Mouse (Mus musculus) G1E (cell line): ENCODE data around the gene Ern1. TPM values are rescaled to one million over a fixed set of nuclear protein-coding genes. Genes with fewer than 3 reads are reported as not detected.
A peak's percentile ranks its signal among the peaks of the same experiment; 100 is the strongest.

Experiments used
- ATAC-seq: 2 replicates; pipeline ENCODE4 v1.8.0; 2016; ENCODE audit warnings: mild to moderate bottlenecking; ENCODE audit not compliant: insufficient number of reproducible peaks, poor library complexity, low FRiP score, severe bottlenecking; ENCODE audit errors: extremely low read depth
- DNase-seq: peaks from one replicate; pipeline ENCODE4 v3.0.0; 2012; ENCODE audit warnings: low spot score
- H3K27me3 ChIP-seq: 2 replicates; pipeline ENCODE4 v1.6.1; 2012; ENCODE audit warnings: mild to moderate bottlenecking, low read length, inconsistent platforms; ENCODE audit not compliant: insufficient read depth
- H3K36me3 ChIP-seq: replicated peaks from 2 replicates; pipeline ENCODE3; 2012; ENCODE audit warnings: mild to moderate bottlenecking, inconsistent platforms
- H3K4me1 ChIP-seq: 2 replicates; pipeline ENCODE4 v1.6.1; 2012; ENCODE audit warnings: low read depth, low read length, inconsistent platforms, mixed read lengths; ENCODE audit not compliant: insufficient read depth
- H3K4me3 ChIP-seq: 2 replicates; pipeline ENCODE4 v1.5.1; 2012; ENCODE audit warnings: low read depth, mild to moderate bottlenecking, inconsistent platforms, low read length, moderate library complexity, mixed read lengths
- H3K9me3 ChIP-seq: replicated peaks from 2 replicates; pipeline ENCODE4 v1.6.1; 2012; ENCODE audit warnings: inconsistent platforms
- CTCF ChIP-seq: IDR thresholded peaks from 2 replicates; pipeline ENCODE4 v1.5.1; 2012; ENCODE audit warnings: low read depth, low read length, inconsistent platforms, mixed read lengths
- GATA1 ChIP-seq: IDR thresholded peaks from 2 replicates; pipeline ENCODE4 v1.6.1; 2012; ENCODE audit warnings: borderline replicate concordance, low read length, inconsistent platforms, mixed read lengths
- GATA2 ChIP-seq: IDR thresholded peaks from 2 replicates; pipeline ENCODE4 v1.6.1; 2012; ENCODE audit warnings: low read depth, low read length, inconsistent platforms, borderline replicate concordance
- POLR2AphosphoS5 ChIP-seq: IDR thresholded peaks from 2 replicates; pipeline ENCODE4 v1.6.1; 2012; ENCODE audit warnings: low read depth, low read length, inconsistent platforms; ENCODE audit not compliant: insufficient replicate concordance
- TAL1 ChIP-seq: conservative IDR thresholded peaks from 2 replicates; pipeline ENCODE4 v1.6.1; 2012; ENCODE audit warnings: low read depth, low read length, inconsistent platforms, mixed read lengths
- polyA plus RNA-seq: library from polyadenylated mRNA; stranded (reverse); fragments of >175 nt; gene quantifications from 2 replicates; pipeline ENCODE4 v1.2.3, GENCODE M21; 2012
- total RNA-seq, 2 experiments: library from RNA; stranded (forward) in 1 of 2; stranded (reverse) in 1 of 2; fragments of 200-1000 nt in 1 of 2; fragments of >200 nt in 1 of 2; fragmentation: Nextera tagmentation in 1 of 2; gene quantifications; 2 replicates each; pipeline ENCODE4 v1.2.3; 2014 to 2017

Gene Ern1
- total and polyA plus RNA-seq, 3 experiments: 11.0 to 44.5 (median 11.5) TPM

DNA sequence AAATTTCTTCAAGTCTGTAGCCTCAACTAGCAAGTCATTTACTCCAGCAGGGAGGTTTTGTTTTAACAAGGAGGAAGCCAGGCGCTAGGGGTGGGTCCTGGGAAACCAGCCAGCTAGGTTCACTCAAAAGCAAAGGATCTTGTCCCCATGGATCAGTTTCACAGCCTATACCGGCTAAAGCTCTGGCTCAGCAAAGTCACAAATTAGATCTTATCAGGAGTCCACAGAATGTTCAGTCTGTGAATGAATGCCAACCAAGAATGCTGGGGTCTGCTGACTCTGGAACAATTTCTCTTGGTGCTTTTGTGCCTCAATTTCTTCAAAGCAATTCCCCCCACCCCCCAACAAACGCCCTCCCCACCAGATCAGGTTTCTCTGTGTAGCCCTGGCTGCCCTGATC is 98.0 kb downstream of the Ern1 start:
- no peak overlapping the region for H3K4me3 ChIP-seq
- no peak for TF ChIP-seq CTCF
- TF ChIP-seq POLR2AphosphoS5: no peak
- TF ChIP-seq GATA2: no peak
- TF ChIP-seq TAL1: no peak
- TF ChIP-seq GATA1: no peak
- H3K9me3 ChIP-seq: no peaks in the 10 kb centered on the region
- H3K36me3 ChIP-seq: peaks cover 16% of the 10 kb centered on the region
- peaks cover 23% of the 10 kb centered on the region for H3K4me1 ChIP-seq
- H3K27me3 ChIP-seq: no peaks in the 10 kb centered on the region
- ATAC-seq: no peak
- no peak for DNase-seq

DNA sequence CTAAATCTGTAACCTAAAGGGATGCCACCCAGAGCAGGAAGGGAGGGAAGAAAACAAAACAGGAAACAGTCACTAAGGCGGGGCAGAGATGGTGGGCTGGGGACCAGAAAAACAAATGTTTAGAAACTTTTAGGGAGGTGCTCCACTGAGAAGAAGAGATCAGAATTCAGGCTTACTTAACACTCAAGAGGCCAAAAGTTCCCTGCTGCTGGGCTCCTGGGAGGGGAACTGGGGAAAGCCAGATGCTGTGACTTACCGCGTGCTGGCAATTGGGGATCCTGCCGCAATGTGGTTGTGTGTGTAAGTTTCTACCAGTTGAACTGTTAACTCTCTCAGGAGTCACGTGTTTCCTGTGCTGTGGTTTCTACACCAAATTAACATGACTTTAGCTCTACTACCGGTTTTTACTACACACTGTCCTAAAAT is 99.8 kb downstream of the Ern1 start, which contains the start of gene Icam2:
Icam2 (minus strand) TSS at position 285 of the 426 bp plus-strand sequence.
- no peak within 1 kb of the TSS for H3K4me3 ChIP-seq
- no peak for DNase-seq

DNA sequence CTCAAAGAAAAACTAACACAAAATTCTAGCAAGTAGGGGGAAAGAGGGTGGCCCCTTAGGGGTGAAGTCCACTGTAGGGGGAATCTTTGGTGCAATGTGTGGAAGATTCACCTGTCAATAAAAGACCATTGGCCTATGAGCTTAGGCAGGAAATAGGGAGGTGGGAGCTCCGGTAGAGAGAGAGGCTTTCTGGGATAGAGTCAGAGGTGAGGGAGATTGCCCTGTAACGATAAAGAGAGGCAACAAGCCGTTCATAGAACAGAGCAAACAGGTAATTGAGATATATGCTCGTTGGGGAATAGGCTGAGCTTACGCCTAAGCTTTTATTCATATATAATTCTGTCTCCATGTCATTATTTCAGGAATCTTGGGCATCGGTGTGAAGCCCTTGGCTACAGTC is 100.6 kb downstream of the Ern1 start:
- Histone ChIP-seq H3K9me3 (no peaks in the 10 kb centered on the region), H3K4me3 (no peak overlapping the region), H3K36me3 (no peaks in the 10 kb centered on the region), H3K4me1 (peaks cover 21% of the 10 kb centered on the region), H3K27me3 (peaks cover 14% of the 10 kb centered on the region)
- no peak for TF ChIP-seq POLR2AphosphoS5
- no peak for TF ChIP-seq GATA1
- TF ChIP-seq TAL1: no peak
- no peak for TF ChIP-seq GATA2
- TF ChIP-seq CTCF: no peak
- DNase-seq (no peak), ATAC-seq (no peak)

More for the DNA sequence above, 99.8 kb downstream of the Ern1 start, which contains the start of gene Icam2:
- Histone ChIP-seq H3K9me3 (no peaks in the 10 kb centered on the region), H3K36me3 (no peaks in the 10 kb centered on the region), H3K4me1 (peaks cover 17% of the 10 kb centered on the region), H3K27me3 (peaks cover 6% of the 10 kb centered on the region)
- no peak for ATAC-seq
- TF ChIP-seq GATA2 (no peak), TAL1 (no peak), POLR2AphosphoS5 (no peak), GATA1 (no peak), CTCF (no peak)

DNA sequence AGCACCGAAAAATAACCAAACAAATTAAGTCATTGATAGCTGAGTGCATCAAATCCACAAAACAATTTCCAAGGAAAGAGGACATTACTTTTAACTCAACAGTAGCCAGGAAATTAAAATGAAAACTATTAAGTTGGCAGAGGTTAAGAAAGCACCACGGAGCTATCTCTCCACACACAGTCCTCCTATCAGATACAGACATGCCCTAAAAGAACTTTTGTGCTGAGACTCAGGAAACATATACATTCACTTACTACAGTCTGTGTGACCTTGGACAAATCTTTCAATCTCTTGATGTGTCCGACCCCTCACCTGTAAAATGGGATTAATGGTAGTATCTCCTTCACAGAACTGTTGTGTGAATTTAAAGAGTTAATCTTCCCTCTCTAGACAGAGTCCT is 101.2 kb downstream of the Ern1 start:
- no peak overlapping the region for H3K4me3 ChIP-seq
- peaks cover 20% of the 10 kb centered on the region for H3K27me3 ChIP-seq
- ATAC-seq: no peak
- DNase-seq: no peak
- H3K4me1 ChIP-seq: peaks cover 23% of the 10 kb centered on the region
- H3K9me3 ChIP-seq: no peaks in the 10 kb centered on the region
- TF ChIP-seq CTCF (no peak), POLR2AphosphoS5 (no peak), GATA2 (no peak), TAL1 (no peak), GATA1 (no peak)
- no peaks in the 10 kb centered on the region for H3K36me3 ChIP-seq

DNA sequence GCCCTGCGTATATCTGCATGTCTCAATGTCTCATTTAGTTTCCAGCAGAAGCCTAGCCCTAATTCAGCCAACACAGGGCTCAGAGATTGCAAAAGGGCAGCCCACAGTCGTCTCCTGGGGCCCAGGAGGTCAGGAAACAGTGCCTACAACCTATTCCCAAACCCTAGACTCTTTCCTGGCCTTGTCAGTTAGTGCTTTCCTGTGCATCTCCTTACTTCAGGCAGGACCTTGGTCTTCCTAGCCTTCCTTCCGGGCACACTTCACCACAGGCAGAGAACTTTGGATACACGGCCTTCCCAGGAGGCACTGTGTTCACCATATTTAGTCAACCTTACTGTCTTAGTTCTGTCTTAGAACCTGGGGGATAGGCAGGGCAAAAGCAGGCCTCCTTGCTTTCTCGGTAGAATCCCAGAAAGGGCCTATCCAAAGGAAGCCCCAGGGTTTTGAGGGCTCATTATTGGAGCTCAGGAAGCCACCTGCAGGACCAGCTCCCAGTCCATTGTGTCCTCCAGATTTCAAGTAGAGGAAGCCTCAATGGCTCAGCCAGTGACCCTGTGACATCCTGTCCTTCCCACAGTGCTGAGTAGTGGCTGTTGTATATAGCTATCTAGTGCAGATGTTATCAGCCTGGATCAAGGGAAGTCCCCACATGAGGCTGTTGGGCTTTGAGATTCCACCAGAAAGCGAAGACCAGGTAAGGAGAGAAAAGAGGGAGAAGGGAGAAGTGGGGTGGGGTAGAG is 104.4 kb downstream of the Ern1 start:
- Histone ChIP-seq H3K9me3 (no peaks in the 10 kb centered on the region), H3K36me3 (no peaks in the 10 kb centered on the region), H3K4me3 (no peak overlapping the region), H3K4me1 (peaks cover 19% of the 10 kb centered on the region), H3K27me3 (peaks cover 48% of the 10 kb centered on the region)
- DNase-seq: no peak
- no peak for ATAC-seq
- TF ChIP-seq GATA1 (no peak), TAL1 (no peak), CTCF (no peak), GATA2 (no peak), POLR2AphosphoS5 (no peak)

DNA sequence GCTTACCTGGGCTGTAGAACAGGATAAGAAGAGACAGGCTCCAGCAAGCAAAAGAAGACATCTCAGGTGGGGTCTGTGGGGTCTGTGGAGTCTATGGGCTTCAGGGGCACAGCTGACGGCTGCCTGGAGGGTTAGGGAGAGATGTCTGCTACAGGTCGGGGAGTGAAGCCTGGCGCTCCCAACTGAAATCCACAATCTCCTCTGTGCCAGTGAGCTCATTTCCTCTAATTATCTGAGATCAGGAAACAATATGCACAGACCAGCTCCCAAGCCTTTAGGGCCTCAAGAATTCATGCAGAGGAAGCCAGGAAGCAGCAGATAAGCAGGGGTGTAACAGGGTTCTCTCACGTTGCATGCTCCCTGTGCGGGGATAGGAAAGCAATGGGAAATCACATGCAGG is 105.2 kb downstream of the Ern1 start:
- Histone ChIP-seq H3K27me3 (peaks cover 55% of the 10 kb centered on the region), H3K4me1 (peaks cover 11% of the 10 kb centered on the region; the same call in 1 of the 2 replicates), H3K4me3 (no peak overlapping the region), H3K9me3 (no peaks in the 10 kb centered on the region), H3K36me3 (no peaks in the 10 kb centered on the region)
- ATAC-seq (peak; percentile 61), DNase-seq (no peak)
- TF ChIP-seq CTCF (no peak), TAL1 (no peak), GATA2 (no peak), GATA1 (no peak), POLR2AphosphoS5 (no peak)
